Mouse (Mus musculus): ENCODE data around the gene Lrrc4c. TPM values are rescaled to one million over a fixed set of nuclear protein-coding genes. Genes with fewer than 3 reads are reported as not detected.

The Lrrc4c gene
- polyA plus RNA-seq, 1 experiment: 19.9 TPM

- Histone ChIP-seq H3K27me3 (ENCODE audit: control insufficient read depth, insufficient read depth, low read length) (no peaks in the 10 kb centered on the region), H3K4me3 (replicated peaks; ENCODE audit: insufficient read depth, low read depth, low read length) (no peak overlapping the region), H3K27ac (ENCODE audit: insufficient read depth, low read length) (no peak overlapping the region), H3K4me1 (ENCODE audit: control insufficient read depth, insufficient read depth, low read length) (no peaks in the 10 kb centered on the region)
- no peak for DNase-seq
- TF ChIP-seq CTCF (IDR thresholded peaks at IDR 0.05; ENCODE audit: borderline replicate concordance, insufficient read depth, low read depth, low read length) (no peak), POLR2A (IDR thresholded peaks at IDR 0.05; ENCODE audit: borderline replicate concordance, insufficient read depth, low read length) (no peak)
Observed at GRCm38 (mm10) chr2:97641661-97642060, 1323.7 kb downstream of the Lrrc4c start.

- DNase-seq: no peak
- Histone ChIP-seq H3K4me1 (ENCODE audit: control insufficient read depth, insufficient read depth, low read length) (no peaks in the 10 kb centered on the region), H3K27ac (ENCODE audit: insufficient read depth, low read length) (no peak overlapping the region), H3K4me3 (replicated peaks; ENCODE audit: insufficient read depth, low read depth, low read length) (no peak overlapping the region), H3K27me3 (ENCODE audit: control insufficient read depth, insufficient read depth, low read length) (no peaks in the 10 kb centered on the region)
- WGBS: 12% methylated on average over 1 of the region's 1 CpGs
- TF ChIP-seq CTCF (IDR thresholded peaks at IDR 0.05; ENCODE audit: borderline replicate concordance, insufficient read depth, low read depth, low read length) (no peak), POLR2A (IDR thresholded peaks at IDR 0.05; ENCODE audit: borderline replicate concordance, insufficient read depth, low read length) (no peak)
Observed at GRCm38 (mm10) chr2:97652711-97653110, 1334.7 kb downstream of the Lrrc4c start.

Data from cerebellum, adult 2 months (tissue).